15 mouse cellular contexts compared by ENCODE assay signal in genomic region chr14:101353009-101353378, GRCm38 (mm10).
DNase-seq lines count a peak whose midpoint lies in the region; ATAC-seq and TF ChIP-seq lines count a peak whose summit lies in the region.
"Had no signal": no experiment of that assay in that cellular context is flagged by ENCODE, and none has a peak within 500 bp of the region (broad histone marks: within the 10 kb centered on the region; RNA-seq: fewer than 3 reads in every experiment).

No protein-coding gene starts in this region.

- peak overlapping the region; percentile 31; the same call in 1 of the 2 replicates for H3K4me2 ChIP-seq in forebrain, embryonic 13.5 days
- H3K4me2 ChIP-seq in hindbrain, embryonic 15.5 days, result peak overlapping the region; percentile 19; the same call in 1 of the 2 replicates
- no peak overlapping the region for H3K4me2 ChIP-seq in midbrain, postnatal 0 days (ENCODE audit: low read depth, low read length, poor library complexity, severe bottlenecking)
- no peak overlapping the region for H3K4me2 ChIP-seq in stomach, postnatal 0 days (replicated peaks; ENCODE audit: low read depth)
- H3K4me2 ChIP-seq: heart, embryonic 13.5 days; limb, embryonic 15.5 days had no signal

- no peaks in the 10 kb centered on the region for H3K9me3 ChIP-seq in forebrain, embryonic 13.5 days (replicated peaks)
- H3K9me3 ChIP-seq in hindbrain, embryonic 15.5 days, result no peaks in the 10 kb centered on the region
- H3K9me3 ChIP-seq in midbrain, postnatal 0 days (ENCODE audit: low read length), result no peaks in the 10 kb centered on the region
- no peaks in the 10 kb centered on the region for H3K9me3 ChIP-seq in heart, embryonic 10.5 days
- no peaks in the 10 kb centered on the region for H3K9me3 ChIP-seq in stomach, postnatal 0 days (ENCODE audit: control insufficient read depth, low read length)
- H3K9me3 ChIP-seq: heart, embryonic 13.5 days; limb, embryonic 15.5 days had no signal

- H3K36me3 ChIP-seq in forebrain, embryonic 13.5 days (ENCODE audit: poor library complexity, severe bottlenecking), result no peaks in the 10 kb centered on the region
- H3K36me3 ChIP-seq in hindbrain, embryonic 15.5 days, result no peaks in the 10 kb centered on the region
- H3K36me3 ChIP-seq in midbrain, postnatal 0 days (ENCODE audit: insufficient read depth, low read length), result no peaks in the 10 kb centered on the region
- no peaks in the 10 kb centered on the region for H3K36me3 ChIP-seq in heart, embryonic 10.5 days
- H3K36me3 ChIP-seq in stomach, postnatal 0 days (ENCODE audit: control insufficient read depth, insufficient read depth, low read length), result no peaks in the 10 kb centered on the region
- H3K36me3 ChIP-seq: heart, embryonic 13.5 days; limb, embryonic 15.5 days had no signal

- H3K4me3 ChIP-seq in forebrain, embryonic 13.5 days, result no peak overlapping the region
- no peak overlapping the region for H3K4me3 ChIP-seq in hindbrain, embryonic 15.5 days
- no peak overlapping the region for H3K4me3 ChIP-seq in midbrain, postnatal 0 days (ENCODE audit: low read depth, low read length)
- no peak overlapping the region for H3K4me3 ChIP-seq in heart, embryonic 10.5 days
- no peak overlapping the region for H3K4me3 ChIP-seq in stomach, postnatal 0 days (ENCODE audit: low read depth, low read length)
- H3K4me3 ChIP-seq: heart, embryonic 13.5 days; limb, embryonic 15.5 days; megakaryocyte, embryonic 14.5 days had no signal

- H3K27ac ChIP-seq in forebrain, embryonic 13.5 days, result peak overlapping the region; percentile 85
- H3K27ac ChIP-seq in hindbrain, embryonic 15.5 days (replicated peaks), result peak overlapping the region; percentile 78
- peak overlapping the region; percentile 67 for H3K27ac ChIP-seq in midbrain, postnatal 0 days (ENCODE audit: low read depth, low read length)
- H3K27ac ChIP-seq in heart, embryonic 10.5 days, result no peak overlapping the region
- H3K27ac ChIP-seq in stomach, postnatal 0 days (replicated peaks), result no peak overlapping the region
- H3K27ac ChIP-seq: heart, embryonic 13.5 days had no signal

- no peak overlapping the region for H3K9ac ChIP-seq in forebrain, embryonic 13.5 days
- no peak overlapping the region for H3K9ac ChIP-seq in hindbrain, embryonic 15.5 days
- no peak overlapping the region for H3K9ac ChIP-seq in midbrain, postnatal 0 days (replicated peaks; ENCODE audit: low read length, poor library complexity, severe bottlenecking)
- H3K9ac ChIP-seq in stomach, postnatal 0 days (ENCODE audit: low read length), result no peak overlapping the region
- H3K9ac ChIP-seq: heart, embryonic 13.5 days; limb, embryonic 15.5 days had no signal

- H3K4me1 ChIP-seq in forebrain, embryonic 13.5 days, result peaks cover 20% of the 10 kb centered on the region
- H3K4me1 ChIP-seq in hindbrain, embryonic 15.5 days (replicated peaks), result peaks cover 18% of the 10 kb centered on the region
- 0 out of 2 replicates have a peak, but pooled peaks cover 2% of the 10 kb centered on the region for H3K4me1 ChIP-seq in midbrain, postnatal 0 days (ENCODE audit: insufficient read depth, low read length)
- H3K4me1 ChIP-seq in heart, embryonic 10.5 days, result peaks cover 10% of the 10 kb centered on the region; the same call in 1 of the 2 replicates
- H3K4me1 ChIP-seq in stomach, postnatal 0 days (replicated peaks; ENCODE audit: control insufficient read depth, insufficient read depth), result no peaks in the 10 kb centered on the region
- H3K4me1 ChIP-seq: megakaryocyte, embryonic 14.5 days had no signal

- TF ChIP-seq CTCF in midbrain, postnatal 0 days (IDR thresholded peaks at IDR 0.05), result no peak
- no peak for TF ChIP-seq CTCF in stomach, postnatal 0 days (IDR thresholded peaks at IDR 0.05; ENCODE audit: low read depth)

- no peak for TF ChIP-seq EP300 in stomach, postnatal 0 days (optimal IDR thresholded peaks at IDR 0.05)

- peak; percentile 23 to 33 for DNase-seq in cerebellum, postnatal 10 days
- no peak for DNase-seq in cerebellum, adult 9-11 months
- DNase-seq in midbrain, postnatal 0 days (ENCODE audit: low spot score), result peak; percentile 41
- DNase-seq in lung, postnatal 36 days, result no peak
- DNase-seq in heart, embryonic 10.5 days (ENCODE audit: low spot score), result no peak
- no peak for DNase-seq in stomach, postnatal 0 days (ENCODE audit: low spot score)
- DNase-seq: cerebellum, adult 18-20 months; kidney, adult 9 months; lung, adult 2 months; thymus, postnatal 25 days had no signal

- WGBS in forebrain, embryonic 13.5 days, result 20% methylated on average over 3 of the region's 3 CpGs
- 12% methylated on average over 3 of the region's 3 CpGs for WGBS in hindbrain, embryonic 15.5 days
- WGBS in midbrain, postnatal 0 days, result 19% methylated on average over 3 of the region's 3 CpGs
- WGBS in heart, embryonic 10.5 days, result 73% methylated on average over 3 of the region's 3 CpGs
- WGBS in stomach, postnatal 0 days, result 45% methylated on average over 3 of the region's 3 CpGs

- peak; percentile 85 for ATAC-seq in forebrain, embryonic 13.5 days
- ATAC-seq in hindbrain, embryonic 15.5 days (ENCODE audit: low FRiP score, low read depth), result peak; percentile 64
- ATAC-seq in midbrain, postnatal 0 days (ENCODE audit: low FRiP score), result no peak
- ATAC-seq in stomach, postnatal 0 days (ENCODE audit: low FRiP score, low TSS enrichment), result no peak

- no peaks in the 10 kb centered on the region for H3K27me3 ChIP-seq in forebrain, embryonic 13.5 days
- H3K27me3 ChIP-seq in hindbrain, embryonic 15.5 days, result no peaks in the 10 kb centered on the region
- no peaks in the 10 kb centered on the region for H3K27me3 ChIP-seq in midbrain, postnatal 0 days (ENCODE audit: insufficient read depth, low read length)
- H3K27me3 ChIP-seq in heart, embryonic 10.5 days (ENCODE audit: insufficient read depth, poor library complexity, severe bottlenecking), result no peaks in the 10 kb centered on the region
- H3K27me3 ChIP-seq in stomach, postnatal 0 days (ENCODE audit: control insufficient read depth, insufficient read depth, low read length), result no peaks in the 10 kb centered on the region
- H3K27me3 ChIP-seq: heart, embryonic 13.5 days; limb, embryonic 15.5 days; megakaryocyte, embryonic 14.5 days had no signal

Comparison
In these comparisons a context has a peak if more than half of its experiments do, and no peak if none do; other contexts are left out.
1. DNase-seq: peak in cerebellum, postnatal 10 days (2 of 2) and midbrain, postnatal 0 days (single experiment); none in cerebellum, adult 9-11 months (single experiment), lung, postnatal 36 days (single experiment), heart, embryonic 10.5 days (single experiment) and stomach, postnatal 0 days (single experiment).
2. ATAC-seq: peak in forebrain, embryonic 13.5 days (single experiment) and hindbrain, embryonic 15.5 days (single experiment); none in midbrain, postnatal 0 days (single experiment) and stomach, postnatal 0 days (single experiment).
3. H3K27ac ChIP-seq: peak in forebrain, embryonic 13.5 days (single experiment), hindbrain, embryonic 15.5 days (single experiment) and midbrain, postnatal 0 days (single experiment); none in heart, embryonic 10.5 days (single experiment) and stomach, postnatal 0 days (single experiment).
4. H3K4me2 ChIP-seq: peak in forebrain, embryonic 13.5 days (single experiment) and hindbrain, embryonic 15.5 days (single experiment); none in midbrain, postnatal 0 days (single experiment) and stomach, postnatal 0 days (single experiment).